Mouse (Mus musculus) stomach, postnatal 0 days (tissue): ENCODE data around the gene Gatb.

Experiments
- CTCF ChIP-seq: IDR thresholded peaks from 2 replicates; pipeline ENCODE4 v1.5.1; 2016; ENCODE audit warnings: antibody characterized with exemption, low read depth, mild to moderate bottlenecking, moderate library complexity
- EP300 ChIP-seq: optimal IDR thresholded peaks from 2 replicates; pipeline ENCODE3; 2016; ENCODE audit warnings: antibody characterized with exemption

GRCm38 (mm10) chr3:85693013-85693412 lies 119.1 kb downstream of the Gatb start:
- TF ChIP-seq CTCF: no peak
- TF ChIP-seq EP300: no peak
